Mouse (Mus musculus): Measurements from ENCODE around the gene Lrig2. TPM values are rescaled to one million over a fixed set of nuclear protein-coding genes. Genes with fewer than 3 reads are reported as not detected.

The Lrig2 gene
- total RNA-seq (2014; fragmentation: Nextera tagmentation) (6.5 and 18.6 TPM in 2 replicates), total RNA-seq (2017) (13.5 and 15.6 TPM in 2 replicates)

GRCm38 (mm10) chr3:104511538-104512423 lies at the start of gene Lrig2:
TSS of gene Lrig2 (minus strand) at chr3:104511918.
- peak; percentile 98 for ATAC-seq (replicated peaks; ENCODE audit: low FRiP score, low TSS enrichment, poor library complexity, severe bottlenecking)

DNA sequence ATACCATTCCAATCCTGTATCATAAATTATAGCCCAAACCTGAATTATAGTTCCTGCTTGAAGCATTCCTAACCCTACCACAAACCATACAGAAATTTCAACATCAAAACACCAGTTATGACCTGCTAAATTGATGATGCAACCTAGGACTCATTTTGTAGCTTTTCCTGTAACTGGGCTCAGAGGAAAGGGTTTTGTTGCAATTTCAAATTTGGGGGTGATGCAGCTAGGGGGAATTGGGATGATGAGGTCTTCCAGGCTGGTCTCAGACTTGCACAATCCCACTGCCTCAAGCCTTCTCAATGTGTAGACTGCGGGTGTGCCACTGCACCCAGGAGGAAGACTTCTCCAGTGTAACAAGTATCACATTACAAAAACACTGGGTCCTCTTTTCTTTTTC lies 44.9 kb upstream of the Lrig2 start:
- ATAC-seq (replicated peaks; ENCODE audit: low FRiP score, low TSS enrichment, poor library complexity, severe bottlenecking): no peak

- ATAC-seq (replicated peaks; ENCODE audit: low FRiP score, low TSS enrichment, poor library complexity, severe bottlenecking): no peak
These were observed 38.9 kb upstream of the Lrig2 start for GRCm38 (mm10) chr3:104550594-104550993.

- ATAC-seq (replicated peaks; ENCODE audit: low FRiP score, low TSS enrichment, poor library complexity, severe bottlenecking): no peak
These were observed 36.8 kb upstream of the Lrig2 start for GRCm38 (mm10) chr3:104548367-104549087.

DNA sequence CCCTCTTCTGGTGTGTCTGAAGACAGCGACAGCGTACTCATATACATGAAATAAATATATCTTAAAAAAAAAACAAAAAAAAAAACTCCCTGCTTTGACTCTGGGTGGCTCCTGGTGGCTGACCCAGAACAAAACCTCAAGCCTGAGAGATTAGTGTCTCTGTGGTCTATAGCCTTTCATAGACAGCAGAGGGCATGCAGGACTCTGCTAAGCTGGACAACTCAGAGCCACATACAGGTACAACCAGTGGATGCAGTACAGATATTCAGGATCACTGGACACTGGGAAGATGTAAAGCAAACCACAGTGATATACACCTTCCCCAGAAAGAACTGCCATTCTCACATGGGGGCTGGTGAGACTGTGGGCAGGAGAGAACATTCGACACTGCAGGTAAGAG lies 32.1 kb upstream of the Lrig2 start:
- no peak for ATAC-seq (replicated peaks; ENCODE audit: low FRiP score, low TSS enrichment, poor library complexity, severe bottlenecking)

DNA sequence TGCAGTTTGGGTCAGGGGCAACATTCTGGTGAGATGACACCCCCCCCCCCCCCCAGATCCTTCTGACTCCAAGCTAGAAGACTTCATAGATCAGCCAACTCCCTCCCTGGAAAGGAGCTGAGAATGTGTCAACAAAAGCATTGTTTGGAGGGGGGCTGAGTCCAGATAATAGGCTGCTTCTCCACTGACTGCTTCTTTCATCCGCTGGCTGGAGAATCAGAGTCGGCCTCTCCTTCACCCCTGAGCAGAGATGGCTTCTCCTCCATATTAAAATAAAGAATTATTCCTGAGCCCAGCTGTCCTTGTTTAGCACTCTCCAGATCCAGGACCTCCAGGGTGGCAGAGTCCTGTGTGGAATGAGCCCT lies 30.3 kb upstream of the Lrig2 start:
- ATAC-seq (replicated peaks; ENCODE audit: low FRiP score, low TSS enrichment, poor library complexity, severe bottlenecking): no peak

- peak; percentile 82 for ATAC-seq (replicated peaks; ENCODE audit: low FRiP score, low TSS enrichment, poor library complexity, severe bottlenecking)
These were observed 29.7 kb upstream of the Lrig2 start for GRCm38 (mm10) chr3:104541139-104542064.

DNA sequence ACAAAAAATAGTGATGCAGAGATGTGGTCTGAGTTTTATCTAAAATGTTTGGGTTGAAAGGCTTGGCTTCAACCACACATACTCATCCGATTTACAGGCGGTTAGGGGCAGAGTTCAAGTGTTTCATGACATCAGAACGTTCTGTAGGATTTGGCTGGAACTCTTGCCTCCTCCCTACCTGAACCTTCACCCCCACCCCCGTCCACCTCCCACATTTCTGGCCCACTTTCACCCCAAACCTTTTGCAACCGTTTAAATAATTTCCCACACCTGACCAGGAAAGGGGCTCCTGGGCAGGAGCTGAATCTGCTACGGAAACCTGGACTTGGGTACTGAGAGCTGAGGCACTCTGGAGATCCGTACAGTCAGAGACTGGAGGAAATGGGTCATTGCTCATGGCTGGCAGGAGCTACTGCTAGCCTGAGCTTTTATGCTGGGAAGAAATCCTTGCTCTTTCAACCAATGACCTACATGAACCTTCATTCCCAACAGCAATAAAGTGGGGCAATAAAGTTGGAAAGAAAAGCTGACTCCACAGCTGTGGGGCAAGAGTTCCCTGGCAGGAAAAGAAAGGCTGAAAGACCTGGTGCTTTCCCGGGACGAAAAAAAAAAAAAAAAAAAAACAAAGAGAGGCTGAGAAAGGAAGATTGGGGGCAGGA lies 28.9 kb upstream of the Lrig2 start:
- no peak for ATAC-seq (replicated peaks; ENCODE audit: low FRiP score, low TSS enrichment, poor library complexity, severe bottlenecking)

GRCm38 (mm10) chr3:104533223-104533622 lies 21.5 kb upstream of the Lrig2 start:
- no peak for ATAC-seq (replicated peaks; ENCODE audit: low FRiP score, low TSS enrichment, poor library complexity, severe bottlenecking)

DNA sequence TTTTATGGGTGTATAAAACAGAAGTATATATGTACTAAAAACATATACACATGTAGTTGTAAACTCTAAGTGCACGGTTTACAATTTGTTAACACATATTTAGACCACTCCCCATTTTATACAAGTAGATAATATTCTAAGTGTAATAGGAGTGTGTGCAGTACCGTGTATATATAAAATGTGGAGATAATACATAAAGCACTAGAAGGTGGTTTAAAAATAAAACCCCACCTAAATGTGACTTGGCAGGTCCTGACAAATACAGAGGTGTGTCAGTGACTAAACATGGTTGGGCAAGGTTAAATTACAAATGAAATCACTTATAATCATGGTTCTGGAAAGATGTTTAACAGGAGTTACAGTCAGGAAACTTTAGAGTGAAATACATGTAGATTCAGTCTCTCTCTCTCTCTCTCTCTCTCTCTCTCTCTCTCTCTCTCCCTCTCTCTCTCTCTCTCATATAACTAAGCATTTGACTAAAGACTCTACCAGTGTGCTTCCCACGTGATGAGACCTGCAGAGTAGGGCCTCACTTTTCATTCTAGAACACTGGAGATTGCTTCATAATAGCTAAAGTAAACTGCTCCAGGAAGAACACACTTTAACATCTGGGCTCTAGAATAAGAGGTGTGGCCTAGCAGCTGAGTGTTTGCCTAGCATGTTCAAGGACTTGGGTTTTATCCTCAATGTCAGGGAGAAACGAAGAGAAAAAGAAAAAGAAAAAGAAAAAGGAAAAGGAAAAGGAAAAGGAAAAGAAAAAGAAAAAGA lies 14.6 kb upstream of the Lrig2 start:
- no peak for ATAC-seq (replicated peaks; ENCODE audit: low FRiP score, low TSS enrichment, poor library complexity, severe bottlenecking)

GRCm38 (mm10) chr3:104525516-104525915 lies 13.8 kb upstream of the Lrig2 start:
- no peak for ATAC-seq (replicated peaks; ENCODE audit: low FRiP score, low TSS enrichment, poor library complexity, severe bottlenecking)

DNA sequence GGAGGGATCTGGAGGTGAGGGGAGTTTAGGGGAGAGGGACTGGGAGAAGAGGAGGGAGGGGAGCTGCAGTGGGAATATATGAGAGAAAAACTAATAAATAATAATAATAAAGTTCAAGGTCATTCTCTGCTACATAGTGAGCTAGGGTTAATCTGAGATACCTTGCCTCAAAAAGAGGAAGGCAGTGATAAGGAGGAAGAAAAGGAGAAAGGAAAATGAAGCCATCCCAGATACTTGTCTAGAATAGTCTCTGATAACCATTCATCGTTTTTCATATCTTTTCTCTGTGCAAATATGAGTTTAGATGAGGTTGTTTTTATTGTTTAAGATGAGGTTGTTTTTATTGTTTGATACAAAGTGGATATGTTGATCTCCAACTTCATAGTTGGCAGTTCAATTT lies 13.3 kb upstream of the Lrig2 start:
- no peak for ATAC-seq (replicated peaks; ENCODE audit: low FRiP score, low TSS enrichment, poor library complexity, severe bottlenecking)

DNA sequence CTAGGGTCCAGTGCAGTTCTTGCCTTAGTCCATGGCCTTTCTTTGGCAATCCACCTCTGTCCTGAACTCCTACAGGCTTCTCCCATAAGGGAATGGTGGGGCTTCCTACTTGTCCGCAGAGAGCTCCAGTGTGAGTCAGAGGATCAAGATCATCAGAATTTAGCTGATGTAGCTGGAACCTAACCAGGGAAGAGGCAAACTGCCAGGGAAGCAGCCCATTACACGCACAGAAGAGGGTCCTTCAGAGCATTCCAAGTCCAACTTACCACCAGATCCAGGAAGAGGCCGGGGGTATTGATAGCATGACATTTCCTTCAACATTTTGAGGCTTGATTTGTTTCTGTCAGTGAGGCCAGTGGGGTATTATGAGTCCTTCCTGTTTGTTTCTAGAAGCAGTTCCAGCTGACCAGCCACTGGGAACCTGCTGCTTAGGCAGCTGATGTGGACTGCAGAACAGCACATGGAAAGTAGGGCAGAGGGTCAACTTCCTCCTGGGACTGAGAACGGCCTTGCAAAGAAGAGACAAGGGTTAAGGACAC lies 11.7 kb upstream of the Lrig2 start:
- no peak for ATAC-seq (replicated peaks; ENCODE audit: low FRiP score, low TSS enrichment, poor library complexity, severe bottlenecking)

- ATAC-seq (replicated peaks; ENCODE audit: low FRiP score, low TSS enrichment, poor library complexity, severe bottlenecking): no peak
These were observed 9.7 kb upstream of the Lrig2 start for GRCm38 (mm10) chr3:104521341-104521924.

DNA sequence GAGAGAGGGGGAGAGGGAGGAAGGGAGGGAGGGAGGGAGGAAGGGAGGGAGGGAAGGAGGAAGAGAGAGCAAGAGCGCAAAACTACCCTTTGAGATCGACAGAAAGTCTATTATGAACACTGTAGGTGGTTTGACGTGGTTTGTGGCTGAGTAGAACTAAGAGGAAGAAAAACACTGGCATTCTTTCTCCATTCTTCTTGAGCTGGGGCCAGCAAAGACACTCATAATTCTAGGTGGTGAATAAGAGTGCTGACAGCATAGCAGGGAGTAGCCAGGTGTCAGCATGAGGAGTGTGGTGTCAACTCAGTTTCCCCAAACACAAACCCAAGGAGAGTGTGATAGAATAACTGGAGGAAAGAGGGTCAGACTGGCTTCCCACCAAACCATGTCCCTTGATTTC lies 8.8 kb upstream of the Lrig2 start:
- no peak for ATAC-seq (replicated peaks; ENCODE audit: low FRiP score, low TSS enrichment, poor library complexity, severe bottlenecking)

- no peak for ATAC-seq (replicated peaks; ENCODE audit: low FRiP score, low TSS enrichment, poor library complexity, severe bottlenecking)
These were observed 7.2 kb upstream of the Lrig2 start for GRCm38 (mm10) chr3:104518931-104519330.

GRCm38 (mm10) chr3:104518411-104518810 lies 6.7 kb upstream of the Lrig2 start:
- ATAC-seq (replicated peaks; ENCODE audit: low FRiP score, low TSS enrichment, poor library complexity, severe bottlenecking): peak; percentile 43

- no peak for ATAC-seq (replicated peaks; ENCODE audit: low FRiP score, low TSS enrichment, poor library complexity, severe bottlenecking)
These were observed 5.4 kb upstream of the Lrig2 start for GRCm38 (mm10) chr3:104517161-104517560.
